ENCODE assay signal across 24 mouse cellular contexts in the genomic region with DNA sequence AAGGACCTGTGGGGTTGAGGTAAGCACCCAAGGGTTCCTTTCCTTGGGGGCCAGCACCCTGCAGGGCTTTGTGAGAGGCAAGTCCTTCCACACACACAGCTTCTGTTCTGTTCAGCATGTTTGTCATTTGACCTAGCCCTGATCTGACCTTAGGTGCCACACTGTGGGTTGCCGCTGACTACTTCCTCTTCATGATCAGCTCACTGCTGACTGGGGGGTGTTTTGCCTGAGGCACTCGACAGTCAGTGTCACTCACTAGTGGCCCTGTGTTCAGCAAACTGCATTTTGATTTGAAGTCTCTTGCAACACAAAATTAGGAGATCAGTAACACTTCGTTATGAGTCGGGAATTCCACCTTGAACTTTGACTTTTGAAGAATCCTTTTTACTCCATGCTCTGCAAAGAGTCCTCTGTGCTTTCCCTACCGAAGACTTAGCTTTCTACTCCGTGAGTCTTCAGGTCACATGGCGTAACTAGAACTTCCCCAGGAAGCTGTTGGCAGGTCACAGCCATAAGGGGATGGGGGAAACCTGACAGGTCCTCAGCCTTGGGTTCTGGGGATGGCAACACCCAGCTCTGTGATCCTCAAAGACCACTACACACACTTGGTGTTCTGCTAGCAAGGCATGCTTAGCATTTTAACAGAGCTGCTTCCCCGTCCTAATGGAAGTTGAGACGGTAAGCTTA.
DNase-seq lines count a peak whose midpoint lies in the region; ATAC-seq and TF ChIP-seq lines count a peak whose summit lies in the region.
"Had no signal": no experiment of that assay in that cellular context is flagged by ENCODE, and none has a peak within 500 bp of the region (broad histone marks: within the 10 kb centered on the region; RNA-seq: fewer than 3 reads in every experiment).

No protein-coding gene starts in this region.

- peak; percentile 42 for ATAC-seq in liver, embryonic 15.5 days (ENCODE audit: insufficient read depth)
- 0 out of 2 replicates have a peak, but pooled peaks have one; percentile 51 for ATAC-seq in neutrophil, adult 5-6 weeks (ENCODE audit: extremely low read depth, insufficient number of reproducible peaks, low FRiP score, poor library complexity, severe bottlenecking)
- no peak for ATAC-seq in intestine, postnatal 0 days
- ATAC-seq in midbrain, embryonic 15.5 days (replicated peaks): no peak
- ATAC-seq: forebrain, embryonic 15.5 days had no signal

- peak; percentile 19 for DNase-seq in A20 (ENCODE audit: low read depth, low spot score)
- peak; percentile 18 for DNase-seq in ZHBTc4 (ENCODE audit: low read depth, low spot score)
- DNase-seq in urinary bladder, adult 18-20 months (ENCODE audit: low spot score in 2 of 2): no peak
- DNase-seq: adrenal gland, postnatal 10 days; cerebellum, adult 9-10 months; gastrocnemius, postnatal 14 days; heart, postnatal 36 days; kidney, adult 9 months; kidney, postnatal 14 days; layer of hippocampus, postnatal 36 days; lung, adult 2 months; retina, postnatal 1 day; right cerebral cortex, postnatal 25 days; spleen, adult 18-20 months had no signal

- no peak overlapping the region for H3K4me3 ChIP-seq in liver, embryonic 15.5 days (replicated peaks)
- H3K4me3 ChIP-seq in intestine, postnatal 0 days (ENCODE audit: low read depth, low read length): no peak overlapping the region
- no peak overlapping the region for H3K4me3 ChIP-seq in midbrain, embryonic 15.5 days
- H3K4me3 ChIP-seq: forebrain, embryonic 15.5 days; layer of hippocampus, adult 2 months; limb, embryonic 13.5 days; midbrain, embryonic 10.5 days; neural tube, embryonic 15.5 days had no signal

- peaks cover 3% of the 10 kb centered on the region; the same call in 1 of the 2 replicates for H3K4me1 ChIP-seq in liver, embryonic 15.5 days (replicated peaks)
- no peaks in the 10 kb centered on the region for H3K4me1 ChIP-seq in intestine, postnatal 0 days (replicated peaks; ENCODE audit: control insufficient read depth, insufficient read depth, low read length)
- H3K4me1 ChIP-seq in midbrain, embryonic 15.5 days: no peaks in the 10 kb centered on the region
- H3K4me1 ChIP-seq: forebrain, embryonic 15.5 days; midbrain, embryonic 10.5 days; neural tube, embryonic 15.5 days had no signal

- H3K4me2 ChIP-seq in liver, embryonic 15.5 days: no peak overlapping the region
- H3K4me2 ChIP-seq in intestine, postnatal 0 days (replicated peaks; ENCODE audit: low read depth): no peak overlapping the region
- no peak overlapping the region for H3K4me2 ChIP-seq in midbrain, embryonic 15.5 days
- H3K4me2 ChIP-seq: forebrain, embryonic 15.5 days; hindbrain, embryonic 14.5 days; limb, embryonic 13.5 days; neural tube, embryonic 15.5 days had no signal

- WGBS in liver, embryonic 15.5 days (ENCODE audit: insufficient replicate concordance): 46% methylated on average over 9 of the region's 9 CpGs
- WGBS in intestine, postnatal 0 days: 85% methylated on average over 9 of the region's 9 CpGs
- 87% methylated on average over 9 of the region's 9 CpGs for WGBS in midbrain, embryonic 15.5 days

- no peaks in the 10 kb centered on the region for H3K27me3 ChIP-seq in liver, embryonic 15.5 days
- H3K27me3 ChIP-seq in intestine, postnatal 0 days (replicated peaks; ENCODE audit: control insufficient read depth, insufficient read depth, low read length): no peaks in the 10 kb centered on the region
- no peaks in the 10 kb centered on the region for H3K27me3 ChIP-seq in midbrain, embryonic 15.5 days (replicated peaks)
- H3K27me3 ChIP-seq: forebrain, embryonic 15.5 days; limb, embryonic 13.5 days; neural tube, embryonic 15.5 days had no signal

- H3K36me3 ChIP-seq in liver, embryonic 15.5 days (replicated peaks): no peaks in the 10 kb centered on the region
- peaks cover 36% of the 10 kb centered on the region for H3K36me3 ChIP-seq in intestine, postnatal 0 days (ENCODE audit: control insufficient read depth, insufficient read depth)
- 0 out of 2 replicates have a peak, but pooled peaks cover 3% of the 10 kb centered on the region for H3K36me3 ChIP-seq in midbrain, embryonic 15.5 days (replicated peaks)

- TF ChIP-seq CTCF in intestine, postnatal 0 days (IDR thresholded peaks at IDR 0.05; ENCODE audit: low read depth): no peak

- no peaks in the 10 kb centered on the region for H3K9me3 ChIP-seq in liver, embryonic 15.5 days (replicated peaks)
- no peaks in the 10 kb centered on the region for H3K9me3 ChIP-seq in intestine, postnatal 0 days (ENCODE audit: control insufficient read depth)
- H3K9me3 ChIP-seq in midbrain, embryonic 15.5 days: no peaks in the 10 kb centered on the region
- H3K9me3 ChIP-seq: forebrain, embryonic 15.5 days; limb, embryonic 13.5 days; midbrain, embryonic 10.5 days; neural tube, embryonic 15.5 days had no signal

- no peak overlapping the region for H3K27ac ChIP-seq in liver, embryonic 15.5 days (replicated peaks)
- no peak overlapping the region for H3K27ac ChIP-seq in intestine, postnatal 0 days (ENCODE audit: low read depth, low read length)
- no peak overlapping the region for H3K27ac ChIP-seq in midbrain, embryonic 15.5 days
- H3K27ac ChIP-seq: forebrain, embryonic 15.5 days; hindbrain, embryonic 14.5 days; layer of hippocampus, adult 2 months; limb, embryonic 13.5 days; midbrain, embryonic 10.5 days; neural tube, embryonic 15.5 days had no signal

- no peak overlapping the region for H3K9ac ChIP-seq in liver, embryonic 15.5 days
- no peak overlapping the region for H3K9ac ChIP-seq in intestine, postnatal 0 days (ENCODE audit: low read depth, low read length)
- no peak overlapping the region for H3K9ac ChIP-seq in midbrain, embryonic 15.5 days
- H3K9ac ChIP-seq: forebrain, embryonic 15.5 days; hindbrain, embryonic 14.5 days; limb, embryonic 13.5 days; neural tube, embryonic 15.5 days had no signal

Comparison
In these comparisons a context has a peak if more than half of its experiments do, and no peak if none do; other contexts are left out.
1. DNase-seq: peak in A20 (single experiment) and ZHBTc4 (single experiment); none in urinary bladder, adult 18-20 months (0 of 2).
2. ATAC-seq: peak in liver, embryonic 15.5 days (single experiment) and neutrophil, adult 5-6 weeks (single experiment); none in intestine, postnatal 0 days (single experiment) and midbrain, embryonic 15.5 days (single experiment).